ENCODE assay signal across 22 mouse cellular contexts in genomic region chr10:127725136-127725535, GRCm38 (mm10). TPM values are rescaled to one million over a fixed set of nuclear protein-coding genes. Genes with fewer than 3 reads are reported as not detected.
A peak's percentile ranks its signal among the peaks of the same experiment; 100 is the strongest.
DNase-seq lines count a peak whose midpoint lies in the region; ATAC-seq and TF ChIP-seq lines count a peak whose summit lies in the region.
"Had no signal": no experiment of that assay in that cellular context is flagged by ENCODE, and none has a peak within 500 bp of the region (broad histone marks: within the 10 kb centered on the region; RNA-seq: fewer than 3 reads in every experiment).

No protein-coding gene starts in this region.

- no peak overlapping the region for H3K4me2 ChIP-seq in kidney, embryonic 14.5 days (replicated peaks; ENCODE audit: low read depth, low read length)
- no peak overlapping the region for H3K4me2 ChIP-seq in liver, embryonic 11.5 days
- H3K4me2 ChIP-seq in liver, embryonic 15.5 days, result peak overlapping the region; percentile 46
- H3K4me2 ChIP-seq in stomach, postnatal 0 days (replicated peaks; ENCODE audit: low read depth), result no peak overlapping the region
- H3K4me2 ChIP-seq: forebrain, embryonic 12.5 days; hindbrain, embryonic 12.5 days had no signal

- no peak overlapping the region for H3K9ac ChIP-seq in kidney, embryonic 14.5 days (ENCODE audit: low read depth, low read length)
- no peak overlapping the region for H3K9ac ChIP-seq in liver, embryonic 11.5 days (ENCODE audit: low read depth, low read length)
- H3K9ac ChIP-seq in liver, embryonic 15.5 days, result no peak overlapping the region
- H3K9ac ChIP-seq in stomach, postnatal 0 days (ENCODE audit: low read length), result no peak overlapping the region
- H3K9ac ChIP-seq: forebrain, embryonic 12.5 days; hindbrain, embryonic 12.5 days had no signal

- no peaks in the 10 kb centered on the region for H3K9me3 ChIP-seq in kidney, embryonic 14.5 days (ENCODE audit: control insufficient read depth, low read length)
- H3K9me3 ChIP-seq in liver, embryonic 11.5 days (ENCODE audit: control insufficient read depth, low read length), result no peaks in the 10 kb centered on the region
- no peaks in the 10 kb centered on the region for H3K9me3 ChIP-seq in liver, embryonic 15.5 days (replicated peaks)
- no peaks in the 10 kb centered on the region for H3K9me3 ChIP-seq in stomach, postnatal 0 days (ENCODE audit: control insufficient read depth, low read length)
- H3K9me3 ChIP-seq: embryonic facial prominence, embryonic 10.5 days; forebrain, embryonic 12.5 days; heart, embryonic 10.5 days; hindbrain, embryonic 12.5 days had no signal

- peaks cover 18% of the 10 kb centered on the region for H3K4me1 ChIP-seq in kidney, embryonic 14.5 days (ENCODE audit: control insufficient read depth, insufficient read depth, low read length)
- H3K4me1 ChIP-seq in liver, embryonic 11.5 days (replicated peaks; ENCODE audit: control insufficient read depth, insufficient read depth, low read length), result peaks cover 21% of the 10 kb centered on the region
- H3K4me1 ChIP-seq in liver, embryonic 15.5 days (replicated peaks), result peaks cover 61% of the 10 kb centered on the region
- H3K4me1 ChIP-seq in stomach, postnatal 0 days (replicated peaks; ENCODE audit: control insufficient read depth, insufficient read depth), result no peaks in the 10 kb centered on the region

- ATAC-seq in kidney, embryonic 14.5 days (ENCODE audit: low FRiP score, low TSS enrichment), result no peak
- ATAC-seq in liver, embryonic 11.5 days (replicated peaks; ENCODE audit: low FRiP score), result peak; percentile 68
- ATAC-seq in liver, embryonic 15.5 days (ENCODE audit: insufficient read depth), result peak; percentile 62
- 0 out of 2 replicates have a peak, but pooled peaks have one; percentile 16 for ATAC-seq in stomach, postnatal 0 days (ENCODE audit: low FRiP score, low TSS enrichment)
- ATAC-seq: forebrain, embryonic 16.5 days had no signal

- no peaks in the 10 kb centered on the region for H3K36me3 ChIP-seq in kidney, embryonic 14.5 days (ENCODE audit: control insufficient read depth, insufficient read depth, low read length)
- H3K36me3 ChIP-seq in liver, embryonic 11.5 days (ENCODE audit: control insufficient read depth, insufficient read depth, low read length), result no peaks in the 10 kb centered on the region
- no peaks in the 10 kb centered on the region for H3K36me3 ChIP-seq in liver, embryonic 15.5 days (replicated peaks)
- no peaks in the 10 kb centered on the region for H3K36me3 ChIP-seq in stomach, postnatal 0 days (ENCODE audit: control insufficient read depth, insufficient read depth, low read length)
- H3K36me3 ChIP-seq: embryonic facial prominence, embryonic 10.5 days; forebrain, embryonic 12.5 days; heart, embryonic 10.5 days; hindbrain, embryonic 12.5 days had no signal

- H3K4me3 ChIP-seq in kidney, embryonic 14.5 days (ENCODE audit: low read length), result no peak overlapping the region
- no peak overlapping the region for H3K4me3 ChIP-seq in liver, embryonic 11.5 days (ENCODE audit: low read depth, low read length)
- peak overlapping the region; percentile 21; the same call in 1 of the 2 replicates for H3K4me3 ChIP-seq in liver, embryonic 15.5 days (replicated peaks)
- no peak overlapping the region for H3K4me3 ChIP-seq in stomach, postnatal 0 days (ENCODE audit: low read depth, low read length)
- H3K4me3 ChIP-seq: embryonic facial prominence, embryonic 10.5 days; forebrain, embryonic 12.5 days; heart, embryonic 10.5 days; hindbrain, embryonic 12.5 days had no signal

- 80% methylated on average over 4 of the region's 4 CpGs for WGBS in kidney, embryonic 14.5 days
- WGBS in liver, embryonic 11.5 days, result 66% methylated on average over 4 of the region's 4 CpGs
- 55% methylated on average over 4 of the region's 4 CpGs for WGBS in liver, embryonic 15.5 days (ENCODE audit: insufficient replicate concordance)
- WGBS in stomach, postnatal 0 days, result 65% methylated on average over 4 of the region's 4 CpGs

- H3K27me3 ChIP-seq in kidney, embryonic 14.5 days (ENCODE audit: control insufficient read depth, insufficient read depth, low read length), result peaks cover 6% of the 10 kb centered on the region; the same call in 1 of the 2 replicates
- peaks cover 35% of the 10 kb centered on the region for H3K27me3 ChIP-seq in liver, embryonic 11.5 days (replicated peaks; ENCODE audit: control insufficient read depth, insufficient read depth, low read length)
- peaks cover 47% of the 10 kb centered on the region for H3K27me3 ChIP-seq in liver, embryonic 15.5 days
- no peaks in the 10 kb centered on the region for H3K27me3 ChIP-seq in stomach, postnatal 0 days (ENCODE audit: control insufficient read depth, insufficient read depth, low read length)

- TF ChIP-seq EP300 in stomach, postnatal 0 days (optimal IDR thresholded peaks at IDR 0.05), result no peak

- DNase-seq in kidney, postnatal 4 days, result peak; percentile 49 to 62
- DNase-seq in liver, embryonic 11.5 days (ENCODE audit: low spot score), result no peak
- no peak for DNase-seq in stomach, postnatal 0 days (ENCODE audit: low spot score)
- DNase-seq in right cerebral cortex, postnatal 36 days (ENCODE audit: low spot score in 2 of 2), result no peak
- DNase-seq in right cerebral cortex, postnatal 4 days, result no peak
- DNase-seq: adrenal gland, postnatal 10 days; cerebellum, adult 18-20 months; cerebellum, adult 9-11 months; gastrocnemius, postnatal 10 days; heart, adult 18-20 months; heart, postnatal 10 days; heart, postnatal 4 days had no signal

- H3K27ac ChIP-seq in kidney, embryonic 14.5 days (ENCODE audit: low read depth, low read length), result no peak overlapping the region
- no peak overlapping the region for H3K27ac ChIP-seq in liver, embryonic 11.5 days (ENCODE audit: low read depth, low read length)
- H3K27ac ChIP-seq in liver, embryonic 15.5 days (replicated peaks), result no peak overlapping the region
- no peak overlapping the region for H3K27ac ChIP-seq in stomach, postnatal 0 days (replicated peaks)
- H3K27ac ChIP-seq: embryonic facial prominence, embryonic 10.5 days; forebrain, embryonic 12.5 days; heart, embryonic 10.5 days; hindbrain, embryonic 12.5 days had no signal

- no peak for TF ChIP-seq CTCF in stomach, postnatal 0 days (IDR thresholded peaks at IDR 0.05; ENCODE audit: low read depth)

RNA-seq across cellular contexts. Expression of gene Tac2, which starts 0.9 kb away (rescaled TPM):
- 1.6 and 2.8 TPM in 2 replicates for polyA plus RNA-seq in kidney, embryonic 14.5 days (2014; fragmentation: Nextera tagmentation; extraction: Ambion mirVana)
- polyA plus RNA-seq in liver, embryonic 11.5 days (2014; fragmentation: Nextera tagmentation; extraction: Ambion mirVana), result 11.2 and 16.0 TPM in 2 replicates
- polyA plus RNA-seq in liver, embryonic 15.5 days (2015; fragmentation: Nextera tagmentation; extraction: Ambion mirVana), result 15.3 and 18.4 TPM in 2 replicates
- 0.34 and 0.35 TPM in 2 replicates for polyA plus RNA-seq in stomach, postnatal 0 days (2015; fragmentation: Nextera tagmentation; extraction: Ambion mirVana)
- polyA plus RNA-seq: C2C12; embryonic facial prominence, embryonic 14.5 days; forebrain, embryonic 12.5 days; hindbrain, embryonic 12.5 days had no signal

RNA-seq across cellular contexts. Expression of gene Zbtb39, which starts 14.2 kb away (rescaled TPM):
- 6.9 and 7.6 TPM in 2 replicates for polyA plus RNA-seq in kidney, embryonic 14.5 days (2014; fragmentation: Nextera tagmentation; extraction: Ambion mirVana)
- polyA plus RNA-seq in liver, embryonic 11.5 days (2014; fragmentation: Nextera tagmentation; extraction: Ambion mirVana), result 2.6 and 2.8 TPM in 2 replicates
- 0.82 and 0.97 TPM in 2 replicates for polyA plus RNA-seq in liver, embryonic 15.5 days (2015; fragmentation: Nextera tagmentation; extraction: Ambion mirVana)
- polyA plus RNA-seq in stomach, postnatal 0 days (2015; fragmentation: Nextera tagmentation; extraction: Ambion mirVana), result 1.4 and 1.6 TPM in 2 replicates

RNA-seq across cellular contexts. Expression of gene Myo1a, which starts 20.2 kb away (rescaled TPM):
- 0.20 and 0.45 TPM in 2 replicates for polyA plus RNA-seq in kidney, embryonic 14.5 days (2014; fragmentation: Nextera tagmentation; extraction: Ambion mirVana)
- polyA plus RNA-seq in liver, embryonic 11.5 days (2014; fragmentation: Nextera tagmentation; extraction: Ambion mirVana), result 0.14 TPM in 1 of 2 replicates, not detected in the other
- 0.08 and 0.12 TPM in 2 replicates for polyA plus RNA-seq in liver, embryonic 15.5 days (2015; fragmentation: Nextera tagmentation; extraction: Ambion mirVana)
- polyA plus RNA-seq in stomach, postnatal 0 days (2015; fragmentation: Nextera tagmentation; extraction: Ambion mirVana), result 39.3 and 42.1 TPM in 2 replicates

RNA-seq across cellular contexts. Expression of gene Gpr182, which starts 26.4 kb away (rescaled TPM):
- 2.0 and 3.7 TPM in 2 replicates for polyA plus RNA-seq in kidney, embryonic 14.5 days (2014; fragmentation: Nextera tagmentation; extraction: Ambion mirVana)
- polyA plus RNA-seq in liver, embryonic 11.5 days (2014; fragmentation: Nextera tagmentation; extraction: Ambion mirVana), result 5.0 TPM in 2 replicates
- 12.0 and 13.7 TPM in 2 replicates for polyA plus RNA-seq in liver, embryonic 15.5 days (2015; fragmentation: Nextera tagmentation; extraction: Ambion mirVana)
- polyA plus RNA-seq in stomach, postnatal 0 days (2015; fragmentation: Nextera tagmentation; extraction: Ambion mirVana), result 0.77 and 0.92 TPM in 2 replicates

RNA-seq across cellular contexts. Expression of gene Rdh1, which starts 34.4 kb away (rescaled TPM):
- polyA plus RNA-seq in kidney, embryonic 14.5 days (2014; fragmentation: Nextera tagmentation; extraction: Ambion mirVana), result 0.05 and 0.07 TPM in 2 replicates
- polyA plus RNA-seq in liver, embryonic 11.5 days (2014; fragmentation: Nextera tagmentation; extraction: Ambion mirVana), result 0.17 and 0.22 TPM in 2 replicates
- polyA plus RNA-seq in liver, embryonic 15.5 days (2015; fragmentation: Nextera tagmentation; extraction: Ambion mirVana), result 0.17 and 0.22 TPM in 2 replicates
- 0.19 and 0.23 TPM in 2 replicates for polyA plus RNA-seq in stomach, postnatal 0 days (2015; fragmentation: Nextera tagmentation; extraction: Ambion mirVana)
- polyA plus RNA-seq: forebrain, embryonic 12.5 days; forebrain, embryonic 16.5 days; heart, embryonic 14.5 days; hindbrain, embryonic 12.5 days had no signal

Comparison
In these comparisons a context has a peak if more than half of its experiments do, and no peak if none do; other contexts are left out.
1. DNase-seq: peak in kidney, postnatal 4 days (2 of 2); none in liver, embryonic 11.5 days (single experiment), stomach, postnatal 0 days (single experiment), right cerebral cortex, postnatal 36 days (0 of 2) and right cerebral cortex, postnatal 4 days (single experiment).
2. RNA of gene Myo1a, which starts 20.2 kb away (polyA plus RNA-seq): 39.3 to 42.1 TPM in stomach, postnatal 0 days; 0.20 to 0.45 TPM in kidney, embryonic 14.5 days, 0.08 to 0.12 TPM in liver, embryonic 15.5 days and 0.14 TPM in liver, embryonic 11.5 days; every median in the first group is over 10 times any median in the second.